Mouse (Mus musculus) liver, postnatal 0 days (tissue): Measurements from ENCODE around the gene Depp1. TPM values are rescaled to one million over a fixed set of nuclear protein-coding genes. Genes with fewer than 3 reads are reported as not detected.

Experiments
- ATAC-seq: fragments of 200-750 bp; cut with Nextera tagmentation; 2 replicates; pipeline ENCODE4 v1.8.0; 2017; ENCODE audit warnings: mild to moderate bottlenecking, moderate library complexity
- DNase-seq: peaks from one replicate; pipeline ENCODE4 v3.0.0-alpha.2; 2016
- H3K27ac ChIP-seq: fragments of 300-500 bp; sonication (generic); 2 replicates; pipeline ENCODE4 v1.5.1; 2014; ENCODE audit warnings: antibody characterized with exemption, moderate library complexity, mild to moderate bottlenecking, low read depth
- H3K27me3 ChIP-seq: fragments of 300-500 bp; sonication (generic); 2 replicates; pipeline ENCODE4 v1.6.1; 2014; ENCODE audit warnings: low read length, control low read depth, mixed read lengths; ENCODE audit not compliant: insufficient read depth
- H3K36me3 ChIP-seq: fragments of 300-500 bp; sonication (generic); replicated peaks from 2 replicates; pipeline ENCODE4 v1.6.1; 2014; ENCODE audit warnings: mild to moderate bottlenecking, control low read depth, low read length, moderate library complexity, mixed read lengths; ENCODE audit not compliant: insufficient read depth
- H3K4me1 ChIP-seq: fragments of 300-500 bp; sonication (generic); 2 replicates; pipeline ENCODE4 v1.6.1; 2014; ENCODE audit warnings: antibody characterized with exemption, mild to moderate bottlenecking, control low read depth; ENCODE audit not compliant: insufficient read depth
- H3K4me2 ChIP-seq: fragments of 300-500 bp; sonication (generic); 2 replicates; pipeline ENCODE4 v1.6.1; 2014; ENCODE audit warnings: low read depth, mild to moderate bottlenecking, low read length, moderate library complexity, mixed read lengths
- H3K4me3 ChIP-seq: fragments of 300-500 bp; sonication (generic); 2 replicates; pipeline ENCODE4 v1.5.1; 2014; ENCODE audit warnings: low read depth, low read length
- H3K9ac ChIP-seq: fragments of 300-500 bp; sonication (generic); replicated peaks from 2 replicates; pipeline ENCODE4 v1.6.1; 2014; ENCODE audit warnings: mild to moderate bottlenecking, moderate library complexity
- H3K9me3 ChIP-seq: fragments of 300-500 bp; sonication (generic); 2 replicates; pipeline ENCODE4 v1.6.1; 2016; ENCODE audit warnings: mild to moderate bottlenecking, control low read depth, low read length, mixed read lengths
- CTCF ChIP-seq: sonication (generic); IDR thresholded peaks from 2 replicates; pipeline ENCODE4 v1.5.1; 2016; ENCODE audit warnings: antibody characterized with exemption, low read depth
- EP300 ChIP-seq: IDR thresholded peaks from 2 replicates; pipeline ENCODE4 v1.6.1; 2016; ENCODE audit warnings: antibody characterized with exemption, low read depth, mild to moderate bottlenecking
- WGBS: fragments of 180-500 bp; shearing (Covaris S2); extraction: QIAGEN DNeasy Blood & Tissue Kit; methylation state at CpG from one replicate; pipeline ENCODE4 v1.1.7; 2014; ENCODE audit not compliant: insufficient replicate concordance; 5-methylcytosine and 5-hydroxymethylcytosine counted together
- polyA plus RNA-seq: library from polyadenylated mRNA; unstranded; fragments of >200 nt; fragmentation: Nextera tagmentation; extraction: Ambion mirVana; gene quantifications from 2 replicates; pipeline ENCODE4 v1.2.1, GENCODE M21; 2015

Gene Depp1
- polyA plus RNA-seq, 1 experiment from 2014 or later, result 122 TPM

- H3K36me3 ChIP-seq, result no peaks in the 10 kb centered on the region
- DNase-seq (no peak), ATAC-seq (no peak)
- TF ChIP-seq CTCF, result no peak
- TF ChIP-seq EP300, result no peak
- 57% methylated on average over 3 of the region's 3 CpGs for WGBS
- no peaks in the 10 kb centered on the region for H3K27me3 ChIP-seq
- no peak overlapping the region for H3K27ac ChIP-seq
- no peak overlapping the region for H3K9ac ChIP-seq
- no peaks in the 10 kb centered on the region for H3K9me3 ChIP-seq
- no peak overlapping the region for H3K4me2 ChIP-seq
- H3K4me3 ChIP-seq, result no peak overlapping the region
- peaks cover 10% of the 10 kb centered on the region for H3K4me1 ChIP-seq
Measured at GRCm38 (mm10) chr6:116667382-116667781, 17.0 kb downstream of the Depp1 start.

- Histone ChIP-seq H3K27ac (no peak overlapping the region), H3K9me3 (no peaks in the 10 kb centered on the region), H3K4me3 (no peak overlapping the region), H3K9ac (no peak overlapping the region), H3K36me3 (no peaks in the 10 kb centered on the region), H3K4me1 (peaks cover 13% of the 10 kb centered on the region), H3K27me3 (no peaks in the 10 kb centered on the region), H3K4me2 (no peak overlapping the region)
- TF ChIP-seq CTCF (no peak), EP300 (no peak)
- DNase-seq (peak; percentile 56), ATAC-seq (peak; percentile 47)
- WGBS, result 39% methylated on average over 11 of the region's 11 CpGs
Measured at GRCm38 (mm10) chr6:116668682-116669470, 18.5 kb downstream of the Depp1 start.

DNA sequence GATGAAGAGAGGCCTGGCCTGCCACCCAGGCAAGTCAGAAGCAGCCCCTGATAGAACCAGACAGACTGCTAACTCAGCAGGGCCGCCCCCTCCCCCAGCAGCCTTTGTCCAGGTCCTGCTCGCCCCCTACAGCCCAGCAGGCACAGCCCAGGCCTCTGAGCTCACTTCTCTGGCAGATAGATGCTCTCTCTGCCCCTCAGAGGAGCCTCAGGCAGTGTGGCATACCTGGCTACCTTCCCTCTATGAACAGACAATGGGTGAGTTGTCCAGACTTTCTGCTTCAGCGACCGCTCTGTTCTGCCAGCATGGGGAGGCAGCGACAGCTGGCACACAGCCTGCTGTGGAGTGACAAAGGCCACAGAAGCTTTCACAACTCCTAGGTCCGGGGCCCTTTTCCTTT, 19.7 kb downstream of the Depp1 start:
- Histone ChIP-seq H3K4me1 (peaks cover 13% of the 10 kb centered on the region), H3K4me2 (peak overlapping the region; percentile 75; the same call in 1 of the 2 replicates), H3K4me3 (no peak overlapping the region), H3K9ac (no peak overlapping the region; the same call in 1 of the 2 replicates), H3K27ac (no peak overlapping the region), H3K9me3 (no peaks in the 10 kb centered on the region), H3K27me3 (no peaks in the 10 kb centered on the region), H3K36me3 (no peaks in the 10 kb centered on the region)
- DNase-seq (peak; percentile 54), ATAC-seq (no peak)
- TF ChIP-seq EP300, result no peak
- no peak for TF ChIP-seq CTCF
- WGBS, result 52% methylated on average over 6 of the region's 6 CpGs

DNA sequence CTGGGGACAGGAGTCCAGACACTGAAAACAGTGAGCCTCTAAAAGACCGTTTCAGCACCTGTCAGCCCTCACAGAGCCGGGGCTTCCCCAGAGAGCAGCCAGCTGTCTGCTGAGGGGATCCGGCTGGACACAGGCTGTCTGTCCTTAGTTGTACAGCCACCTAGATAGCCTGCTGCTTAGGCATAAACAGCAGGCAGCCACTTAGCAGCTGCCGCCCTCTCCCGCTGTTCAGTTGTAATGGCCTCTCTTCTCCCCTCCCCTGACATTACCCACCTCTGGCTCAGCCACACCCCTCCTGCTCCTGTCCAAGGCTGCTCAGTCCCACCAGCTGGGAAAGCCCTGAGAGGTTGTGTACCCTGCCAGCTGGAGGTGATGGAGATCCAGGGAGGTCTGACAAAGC, 20.6 kb downstream of the Depp1 start:
- DNase-seq (no peak), ATAC-seq (no peak)
- WGBS, result 53% methylated on average over 5 of the region's 5 CpGs
- H3K4me1 ChIP-seq, result peaks cover 13% of the 10 kb centered on the region
- H3K4me2 ChIP-seq, result peak overlapping the region; percentile 75; the same call in 1 of the 2 replicates
- H3K36me3 ChIP-seq, result no peaks in the 10 kb centered on the region
- no peaks in the 10 kb centered on the region for H3K9me3 ChIP-seq
- no peak overlapping the region for H3K4me3 ChIP-seq
- TF ChIP-seq CTCF (0 out of 2 replicates have a peak, but pooled peaks have one; percentile 6), EP300 (no peak)
- no peaks in the 10 kb centered on the region for H3K27me3 ChIP-seq
- no peak overlapping the region for H3K27ac ChIP-seq
- H3K9ac ChIP-seq, result no peak overlapping the region

- WGBS, result 81% methylated on average over 4 of the region's 4 CpGs
- H3K4me1 ChIP-seq, result peaks cover 19% of the 10 kb centered on the region
- TF ChIP-seq CTCF, result no peak
- ATAC-seq (no peak), DNase-seq (no peak)
- no peaks in the 10 kb centered on the region for H3K36me3 ChIP-seq
- H3K27ac ChIP-seq, result no peak overlapping the region
- H3K4me3 ChIP-seq, result no peak overlapping the region
- H3K4me2 ChIP-seq, result peak overlapping the region; percentile 75; the same call in 1 of the 2 replicates
- no peaks in the 10 kb centered on the region for H3K9me3 ChIP-seq
- no peak overlapping the region for H3K9ac ChIP-seq
- no peaks in the 10 kb centered on the region for H3K27me3 ChIP-seq
Measured at GRCm38 (mm10) chr6:116671768-116672167, 21.4 kb downstream of the Depp1 start.

DNA sequence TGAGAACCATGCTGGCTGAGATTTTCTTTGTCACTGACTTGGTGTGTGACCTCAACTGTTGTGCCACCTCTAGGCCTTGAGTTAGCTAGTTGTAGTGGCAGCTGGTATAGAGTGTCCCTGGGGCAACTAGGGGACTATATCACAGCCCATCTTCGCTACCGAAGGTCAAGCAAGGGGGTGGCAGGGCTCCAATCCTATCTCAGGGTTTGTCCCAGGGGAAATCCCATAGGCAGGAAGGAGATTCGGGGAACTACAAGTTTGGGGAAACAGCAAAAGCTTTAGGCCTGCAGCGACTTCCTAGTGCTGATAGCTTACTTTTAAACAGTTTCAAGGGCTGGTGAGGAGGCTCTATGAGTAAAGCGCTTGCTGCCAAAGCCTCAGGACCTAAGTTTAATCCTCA, 21.9 kb downstream of the Depp1 start:
- Histone ChIP-seq H3K27me3 (no peaks in the 10 kb centered on the region), H3K27ac (no peak overlapping the region), H3K4me2 (peak overlapping the region; percentile 75), H3K36me3 (no peaks in the 10 kb centered on the region), H3K4me1 (peaks cover 19% of the 10 kb centered on the region), H3K9ac (no peak overlapping the region), H3K4me3 (0 out of 2 replicates have a peak overlapping the region, but pooled peaks have one; percentile 46), H3K9me3 (no peaks in the 10 kb centered on the region)
- no peak for ATAC-seq
- 61% methylated on average over 5 of the region's 5 CpGs for WGBS
- TF ChIP-seq CTCF (no peak), EP300 (no peak)
- DNase-seq, result no peak
